Mouse (Mus musculus) B cell, adult 62 days (primary cell): Measurements from ENCODE around the gene Cope. TPM values are rescaled to one million over a fixed set of nuclear protein-coding genes. Genes with fewer than 3 reads are reported as not detected.

ENCODE experiments used
- total RNA-seq: library from RNA; stranded (reverse); gene quantifications from 4 replicates; pipeline ENCODE4 v1.2.4, GENCODE M21; 2023

The Cope gene
- total RNA-seq = 94.5 to 110 TPM (median 108 TPM) in 4 replicates

DNA sequence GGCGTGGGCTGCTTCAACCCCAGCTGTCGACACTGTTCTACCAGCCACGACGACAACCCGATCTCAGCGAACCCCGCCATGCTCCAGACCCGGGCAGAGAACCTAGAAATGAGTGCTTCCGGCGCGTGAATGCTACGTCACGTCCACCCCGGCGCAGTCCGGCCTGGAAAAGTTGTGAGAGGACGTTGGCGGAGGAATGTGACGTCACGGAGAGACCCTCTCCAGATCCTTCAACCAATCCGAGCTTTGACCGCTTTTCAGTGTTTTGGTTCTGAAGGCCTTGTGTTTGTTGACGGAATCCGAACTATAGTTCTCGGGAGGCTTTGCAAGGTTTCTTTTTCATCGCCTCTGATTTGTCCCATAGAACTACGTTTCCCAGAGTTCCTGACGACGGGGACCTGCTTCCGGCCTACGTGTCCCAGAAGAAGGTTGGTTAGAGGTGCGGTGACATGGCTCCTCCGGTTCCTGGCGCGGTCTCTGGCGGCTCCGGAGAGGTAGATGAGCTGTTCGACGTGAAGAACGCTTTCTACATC, at the start of gene Cope, which contains the start of gene Ddx49:
TSS of gene Cope (plus strand) at position 161 of the 533 bp plus-strand sequence.
TSS of gene Ddx49 (minus strand) at position 132 of the 533 bp plus-strand sequence.

DNA sequence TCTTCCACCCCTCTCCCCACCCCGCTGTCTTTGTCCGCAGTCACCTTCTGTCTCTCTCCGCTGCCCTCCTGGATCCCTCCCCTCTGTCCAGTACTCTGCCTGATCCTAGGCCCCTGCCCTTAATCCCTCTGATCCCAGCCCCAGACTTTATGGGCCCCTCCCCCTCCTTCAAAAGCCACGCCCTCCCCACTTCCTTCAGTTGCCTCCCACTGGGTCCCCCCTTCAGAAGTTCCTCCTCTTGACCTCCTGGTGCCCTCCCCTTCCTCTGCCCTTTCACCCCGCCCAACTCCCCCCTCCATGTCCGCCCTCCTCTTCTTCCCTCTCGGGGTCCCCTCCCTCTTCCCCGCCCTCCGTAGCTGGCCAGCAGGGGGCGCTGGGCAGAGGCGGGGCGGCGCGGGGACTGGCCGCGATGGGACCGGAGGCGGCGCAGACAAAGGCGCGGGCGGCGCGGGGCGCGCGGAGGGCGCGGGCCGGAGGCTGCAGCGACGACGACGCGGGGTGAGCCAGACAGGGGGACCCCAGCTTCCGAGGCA, 19.6 kb upstream of the Cope start, which contains the start of gene Homer3:
TSS of gene Homer3 (plus strand) at position 225 of the 533 bp plus-strand sequence.

DNA sequence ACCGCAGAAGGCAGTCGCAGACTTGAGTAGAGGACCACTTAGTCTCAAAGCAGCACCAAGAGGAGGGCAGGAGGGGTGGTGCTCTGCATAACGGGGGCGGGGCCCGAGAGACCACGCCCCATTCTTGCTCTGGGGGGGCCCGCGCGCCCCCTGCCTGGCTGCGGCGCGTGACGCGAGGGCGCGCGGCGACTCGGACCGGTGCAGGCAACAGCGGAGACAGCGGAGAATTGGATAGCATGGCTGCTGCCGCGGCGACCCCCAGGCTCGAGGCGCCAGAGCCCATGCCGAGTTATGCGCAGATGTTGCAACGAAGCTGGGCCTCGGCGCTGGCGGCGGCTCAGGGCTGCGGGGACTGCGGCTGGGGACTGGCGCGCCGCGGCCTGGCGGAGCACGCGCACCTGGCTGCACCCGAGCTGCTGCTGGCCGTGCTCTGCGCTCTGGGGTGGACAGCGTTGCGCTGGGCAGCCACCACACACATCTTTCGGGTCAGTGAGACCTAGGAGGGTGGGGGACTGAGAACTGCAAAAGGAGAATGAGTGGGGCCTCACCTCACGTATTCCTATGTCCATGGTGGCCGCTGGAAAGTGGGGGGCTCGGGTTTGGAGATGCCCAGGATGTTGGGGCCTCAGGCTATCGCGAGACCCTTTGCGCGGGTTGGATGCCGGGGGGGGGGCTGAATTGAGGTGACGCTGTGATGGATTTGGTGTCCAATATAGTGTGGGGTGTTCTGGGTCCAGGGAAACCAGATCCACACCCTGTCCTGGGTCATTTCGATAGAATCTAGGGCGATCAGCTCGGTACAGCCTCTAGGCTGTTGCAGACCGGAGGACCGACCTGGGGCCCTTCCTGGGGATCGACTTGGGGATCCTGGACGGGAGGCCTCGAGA, 13.5 kb downstream of the Cope start, which contains the start of gene Cers1:
TSS of gene Cers1 (plus strand) at position 152 of the 887 bp plus-strand sequence.

GRCm38 (mm10) chr8:70329124-70329834, 27.0 kb downstream of the Cope start, which contains the start of gene Gdf1:
Gene Gdf1, plus strand, starts transcription at chr8:70329817.

GRCm38 (mm10) chr8:70353194-70353817, 51.0 kb downstream of the Cope start, which contains the start of gene Upf1:
Gene Upf1, minus strand, starts transcription at chr8:70353278.

Other genes starting within 250 kb of the Cope start
- 0.41 to 0.42 TPM in 2 of 4 replicates, not detected in the others for gene Tm6sf2, start 229.6 kb upstream of the Cope start, total RNA-seq
- gene Hapln4, start 219.1 kb upstream of the Cope start, total RNA-seq = not detected in 4 replicates
- 0.12 to 0.24 TPM (median 0.12 TPM) in 4 replicates for gene Ncan, start 181.6 kb upstream of the Cope start, total RNA-seq
- gene Nr2c2ap, start 171.2 kb upstream of the Cope start, total RNA-seq = 26.8 to 34.5 TPM (median 33.3 TPM) in 4 replicates
- gene Rfxank, start 163.4 kb upstream of the Cope start, total RNA-seq = 29.2 to 34.9 TPM (median 32.5 TPM) in 4 replicates
- 47.1 to 58.2 TPM (median 52.7 TPM) in 4 replicates for gene Borcs8, start 163.0 kb upstream of the Cope start, total RNA-seq
- 2.4 to 4.5 TPM (median 4.0 TPM) in 4 replicates for gene Mef2b, start 162.8 kb upstream of the Cope start, total RNA-seq
- 43.7 to 57.9 TPM (median 47.4 TPM) in 4 replicates for gene Tmem161a, start 130.2 kb upstream of the Cope start, total RNA-seq
- 3.6 to 6.2 TPM (median 4.5 TPM) in 4 replicates for gene Slc25a42, start 90.2 kb upstream of the Cope start, total RNA-seq
- gene Sugp2, start 68.3 kb upstream of the Cope start, total RNA-seq = 65.9 to 70.7 TPM (median 67.1 TPM) in 4 replicates
- gene Armc6, start 68.1 kb upstream of the Cope start, total RNA-seq = 7.2 to 11.5 TPM (median 10.0 TPM) in 4 replicates
- gene Homer3, start 19.7 kb upstream of the Cope start, total RNA-seq = 6.2 to 9.0 TPM (median 6.9 TPM) in 4 replicates
- gene Ddx49, start within 50 bp of the Cope start, total RNA-seq = 67.5 to 86.5 TPM (median 76.3 TPM) in 4 replicates
- gene Cers1, start 13.3 kb downstream of the Cope start, total RNA-seq = not detected in 4 replicates
- gene Gdf1, start 27.3 kb downstream of the Cope start, total RNA-seq = not detected in 4 replicates
- 68.7 to 78.5 TPM (median 70.9 TPM) in 4 replicates for gene Upf1, start 50.8 kb downstream of the Cope start, total RNA-seq
- gene Comp, start 71.0 kb downstream of the Cope start, total RNA-seq = 0.48 TPM in 1 of 4 replicates, not detected in the others
- 16.1 to 28.0 TPM (median 24.1 TPM) in 4 replicates for gene Crtc1, start 137.1 kb downstream of the Cope start, total RNA-seq
- gene Klhl26, start 174.4 kb downstream of the Cope start, total RNA-seq = 8.4 to 10.1 TPM (median 8.6 TPM) in 4 replicates
- gene Tmem59l, start 184.8 kb downstream of the Cope start, total RNA-seq = not detected in 4 replicates
- gene Crlf1, start 190.6 kb downstream of the Cope start, total RNA-seq = 1.2 to 2.5 TPM (median 2.0 TPM) in 3 of 4 replicates, not detected in the other
- gene Rex1bd, start 204.2 kb downstream of the Cope start, total RNA-seq = 33.3 to 46.0 TPM (median 38.6 TPM) in 4 replicates
- 2,835 to 2,861 TPM (median 2,853 TPM) in 4 replicates for gene Uba52, start 208.3 kb downstream of the Cope start, total RNA-seq
- 231 to 253 TPM (median 245 TPM) in 4 replicates for gene Fkbp8, start 225.2 kb downstream of the Cope start, total RNA-seq
- 53.7 to 70.3 TPM (median 60.4 TPM) in 4 replicates for gene Kxd1, start 225.4 kb downstream of the Cope start, total RNA-seq
- gene Ell, start 236.9 kb downstream of the Cope start, total RNA-seq = 26.1 to 31.6 TPM (median 29.4 TPM) in 4 replicates